Mouse (Mus musculus) effector memory CD4-positive, alpha-beta T cell, adult 7 months (primary cell): ENCODE results near the gene Usp46. TPM values are rescaled to one million over a fixed set of nuclear protein-coding genes. Genes with fewer than 3 reads are reported as not detected.

ENCODE experiments used
- polyA plus RNA-seq: library from polyadenylated mRNA; unstranded; fragments of 100-300 nt; shearing (Covaris generic); gene quantifications from one replicate; pipeline ENCODE4 v1.2.1, GENCODE M21; 2017

The Usp46 gene
- polyA plus RNA-seq = 3.1 TPM

DNA sequence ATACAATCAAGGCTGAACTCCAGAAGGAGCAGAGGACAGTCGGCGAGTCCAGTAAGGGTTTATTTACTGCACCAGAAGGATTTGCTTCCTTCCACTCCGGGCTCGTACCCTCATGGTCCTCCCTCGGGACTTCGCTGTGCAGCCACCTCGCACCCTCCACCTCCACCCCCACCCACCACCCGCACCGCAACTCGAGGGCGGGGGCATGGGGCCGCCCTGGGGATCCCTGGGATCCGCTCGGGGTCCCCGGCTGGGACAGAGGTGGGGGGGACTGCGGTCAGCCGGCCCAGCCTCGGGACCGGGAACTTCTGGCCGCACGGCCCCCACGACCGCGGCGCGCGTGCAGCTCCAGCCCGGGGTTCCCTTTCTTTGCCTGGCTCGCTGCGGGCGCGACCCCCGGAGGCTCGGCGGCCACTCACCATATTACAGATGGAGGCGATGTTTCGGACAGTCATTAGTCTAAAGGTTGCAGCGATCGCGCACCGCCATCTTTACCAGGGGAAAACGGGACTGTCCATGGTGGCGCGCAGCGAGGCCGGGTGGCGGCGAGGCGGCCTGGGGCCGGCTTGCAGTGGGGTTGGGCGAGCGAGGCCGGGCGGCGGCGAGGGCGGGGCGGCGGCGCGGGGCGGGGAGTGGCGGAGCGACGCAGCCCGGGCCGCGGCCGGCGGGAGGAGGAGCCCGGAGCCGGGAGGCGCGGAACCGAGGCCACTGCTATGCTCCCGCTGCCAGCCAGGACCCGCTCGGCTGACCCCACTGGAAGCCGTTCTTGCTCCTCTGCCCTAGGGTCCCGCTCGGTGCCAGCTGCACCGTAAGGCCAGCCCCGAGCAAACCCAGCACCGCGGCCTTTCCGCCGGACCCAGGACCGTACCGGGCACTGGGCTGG, at the start of gene Usp46:
Gene Usp46 (minus strand): TSS at position 601 of the 883 bp plus-strand sequence.

Other genes starting within 250 kb of the Usp46 start
- gene Rasl11b, start 126.9 kb upstream of the Usp46 start, polyA plus RNA-seq = 0.90 TPM